Mouse (Mus musculus) layer of hippocampus, postnatal 36 days (tissue): ENCODE measurements around the gene Cers4. TPM values are rescaled to one million over a fixed set of nuclear protein-coding genes. Genes with fewer than 3 reads are reported as not detected.

Source experiments
- total RNA-seq, 2 experiments: library from RNA; stranded (reverse); gene quantifications; 2 replicates each; pipeline ENCODE4 v1.2.3; 2021

Cers4 gene
- total RNA-seq, 2 experiments from 2014 or later = 48.0 to 50.3 TPM

Other genes with a start within 250 kb of the Cers4 start
- 10 to 100 TPM; 13.8 to 14.0 TPM for gene Tgfbr3l, start 244.8 kb upstream of the Cers4 start, total RNA-seq
- 10 to 100 TPM; 22.3 to 26.2 TPM for gene Snapc2, start 239.9 kb upstream of the Cers4 start, total RNA-seq
- 100 to 1,000 TPM; 500 to 555 TPM for gene Ctxn1, start 233.8 kb upstream of the Cers4 start, total RNA-seq
- gene Timm44, start 217.1 kb upstream of the Cers4 start, total RNA-seq = 10 to 100 TPM; 62.6 to 72.6 TPM
- 10 to 100 TPM; 22.7 to 28.4 TPM for gene Ccl25, start 167.8 kb upstream of the Cers4 start, total RNA-seq
- 10 to 100 TPM; 78.4 to 83.0 TPM for gene Elavl1, start 167.6 kb upstream of the Cers4 start, total RNA-seq
- gene Zfp958, start 120.1 kb downstream of the Cers4 start, total RNA-seq = 10 to 100 TPM; 13.5 to 15.6 TPM